Mouse (Mus musculus) cerebellum, adult 18-20 months (tissue): Measurements from ENCODE around the gene Dedd2.

Experiments used
- DNase-seq, 2 experiments: peaks; one replicate each; pipeline ENCODE4 v3.0.0; 2021

Dedd2 gene

GRCm38 (mm10) chr7:25217653-25218395 lies 2.6 kb downstream of the Dedd2 start:
- no peak for DNase-seq

- no peak for DNase-seq
Observed at GRCm38 (mm10) chr7:25214172-25214571, 6.2 kb downstream of the Dedd2 start.

GRCm38 (mm10) chr7:25213099-25213498 lies 7.3 kb downstream of the Dedd2 start:
- DNase-seq: no peak

GRCm38 (mm10) chr7:25210482-25210881 lies 9.9 kb downstream of the Dedd2 start:
- DNase-seq: no peak

- DNase-seq: no peak
Observed at GRCm38 (mm10) chr7:25209161-25209622, 11.2 kb downstream of the Dedd2 start.

- DNase-seq: peak; percentile 64
Observed at GRCm38 (mm10) chr7:25206094-25206830, 14.2 kb downstream of the Dedd2 start.

- DNase-seq: no peak
Observed at GRCm38 (mm10) chr7:25205355-25206093, 14.9 kb downstream of the Dedd2 start.

- no peak for DNase-seq
Observed at GRCm38 (mm10) chr7:25203624-25204023, 16.8 kb downstream of the Dedd2 start.

GRCm38 (mm10) chr7:25197384-25198018 lies 22.9 kb downstream of the Dedd2 start:
- no peak for DNase-seq

- DNase-seq: no peak
Observed at GRCm38 (mm10) chr7:25196107-25196506, 24.3 kb downstream of the Dedd2 start.

GRCm38 (mm10) chr7:25195148-25195547 lies 25.3 kb downstream of the Dedd2 start:
- no peak for DNase-seq

GRCm38 (mm10) chr7:25192110-25192509 lies 28.3 kb downstream of the Dedd2 start:
- DNase-seq: no peak

GRCm38 (mm10) chr7:25190806-25191205 lies 29.6 kb downstream of the Dedd2 start:
- no peak for DNase-seq

GRCm38 (mm10) chr7:25187662-25188650 lies 32.5 kb downstream of the Dedd2 start:
- peak; percentile 90 to 95 for DNase-seq

- no peak for DNase-seq
Observed at GRCm38 (mm10) chr7:25184091-25184490, 36.3 kb downstream of the Dedd2 start.

- DNase-seq: peak in 1 of 2 experiments; percentile 28
Observed at GRCm38 (mm10) chr7:25181814-25182213, 38.6 kb downstream of the Dedd2 start.

- DNase-seq: peak; percentile 62 to 64
Observed at GRCm38 (mm10) chr7:25181331-25181790, 39.1 kb downstream of the Dedd2 start.

GRCm38 (mm10) chr7:25180512-25180911 lies 39.9 kb downstream of the Dedd2 start:
- DNase-seq: no peak

GRCm38 (mm10) chr7:25179606-25180161 lies 40.7 kb downstream of the Dedd2 start, which contains the start of gene Pou2f2:
Gene Pou2f2, minus strand, starts transcription at chr7:25179726.
- peak; percentile 89 to 91 for DNase-seq

GRCm38 (mm10) chr7:25178787-25179605 lies 41.4 kb downstream of the Dedd2 start:
- DNase-seq: peak; percentile 59 to 65
